Mouse (Mus musculus) MEL (cell line): ENCODE measurements at regions not wholly inside any gene's neighbourhood (a gene's known extent, or its start where the extent isn't known, plus 50 kb on each side); places are given as distances from the start of the nearest gene placed in this dataset.

Experiments used
- CTCF ChIP-seq, 3 experiments: IDR thresholded peaks in 2 of 3; conservative IDR thresholded peaks in 1 of 3; 2 replicates each; pipeline ENCODE4 v1.5.1; 2011 to 2012; ENCODE audit warnings: low read length in 3 of 3, low read depth in 2 of 3, mild to moderate bottlenecking in 2 of 3, improper control_type of control experiment in 1 of 3, inconsistent platforms in 1 of 3, mixed read lengths in 1 of 3, moderate library complexity in 1 of 3; ENCODE audit not compliant: control insufficient read depth in 1 of 3, insufficient read depth in 1 of 3, poor library complexity in 1 of 3, severe bottlenecking in 1 of 3
- GATA1 ChIP-seq: IDR thresholded peaks from 2 replicates; pipeline ENCODE4 v1.6.1; 2011; ENCODE audit warnings: low read depth, low read length, improper control_type of control experiment
- MYC ChIP-seq: IDR thresholded peaks from 2 replicates; pipeline ENCODE4 v1.6.1; 2011; ENCODE audit warnings: low read depth, mild to moderate bottlenecking, low read length, improper control_type of control experiment, moderate library complexity
- NRF1 ChIP-seq: IDR thresholded peaks from 2 replicates; pipeline ENCODE4 v1.6.1; 2014; ENCODE audit warnings: low read depth, mild to moderate bottlenecking, inconsistent platforms, low read length, improper control_type of control experiment, moderate library complexity; ENCODE audit not compliant: poor library complexity, insufficient read depth, severe bottlenecking
- POLR2A ChIP-seq, 2 experiments: IDR thresholded peaks; 2 replicates each; pipeline ENCODE4 v1.6.1; 2011 to 2012; ENCODE audit warnings: low read length in 2 of 2, mild to moderate bottlenecking in 2 of 2, control low read depth in 1 of 2, improper control_type of control experiment in 1 of 2, low read depth in 1 of 2, moderate library complexity in 1 of 2; ENCODE audit not compliant: control insufficient read depth in 1 of 2, insufficient read depth in 1 of 2, poor library complexity in 1 of 2
- RAD21 ChIP-seq: IDR thresholded peaks from 2 replicates; pipeline ENCODE4 v1.6.1; 2011; ENCODE audit warnings: mild to moderate bottlenecking, low read depth, low read length, improper control_type of control experiment
- RCOR1 ChIP-seq: IDR thresholded peaks from 2 replicates; pipeline ENCODE4 v1.6.1; 2012; ENCODE audit warnings: low read depth, mild to moderate bottlenecking, inconsistent platforms, low read length, improper control_type of control experiment
- TAL1 ChIP-seq: IDR thresholded peaks from 2 replicates; pipeline ENCODE4 v1.6.1; 2012; ENCODE audit warnings: mild to moderate bottlenecking, inconsistent platforms, low read length, moderate library complexity, mixed read lengths
- TBP ChIP-seq: IDR thresholded peaks from 2 replicates; pipeline ENCODE4 v1.8.0; 2011; ENCODE audit warnings: low read depth, low read length, improper control_type of control experiment
- UBTF ChIP-seq: IDR thresholded peaks from 2 replicates; pipeline ENCODE4 v1.6.1; 2012; ENCODE audit warnings: low read depth, mild to moderate bottlenecking, inconsistent platforms, low read length, improper control_type of control experiment, moderate library complexity, borderline replicate concordance; ENCODE audit not compliant: insufficient read depth
- ZC3H11A ChIP-seq: IDR thresholded peaks from 2 replicates; pipeline ENCODE4 v1.6.1; 2012; ENCODE audit warnings: low read depth, mild to moderate bottlenecking, inconsistent platforms, low read length, improper control_type of control experiment

- TF ChIP-seq CTCF (IDR thresholded peaks at IDR 0.05 in 2 of 3, conservative IDR thresholded peaks at IDR 0.05 in 1 of 3; ENCODE audit: control insufficient read depth in 1 of 3, insufficient read depth in 1 of 3, low read depth in 2 of 3, low read length in 3 of 3, poor library complexity in 1 of 3, severe bottlenecking in 1 of 3) (no peak), MYC (no peak), UBTF (no peak), RCOR1 (no peak), GATA1 (no peak), NRF1 (no peak), POLR2A (IDR thresholded peaks at IDR 0.05; ENCODE audit: control insufficient read depth in 1 of 2, insufficient read depth in 1 of 2, low read depth in 1 of 2, low read length in 2 of 2, poor library complexity in 1 of 2) (no peak), TAL1 (no peak), TBP (no peak), RAD21 (no peak), ZC3H11A (no peak)
Observed at GRCm38 (mm10) chr6:143498764-143499163, 331.7 kb downstream of the Etnk1 start.
